Mouse (Mus musculus): ENCODE results near the gene Mafb.

The Mafb gene

DNA sequence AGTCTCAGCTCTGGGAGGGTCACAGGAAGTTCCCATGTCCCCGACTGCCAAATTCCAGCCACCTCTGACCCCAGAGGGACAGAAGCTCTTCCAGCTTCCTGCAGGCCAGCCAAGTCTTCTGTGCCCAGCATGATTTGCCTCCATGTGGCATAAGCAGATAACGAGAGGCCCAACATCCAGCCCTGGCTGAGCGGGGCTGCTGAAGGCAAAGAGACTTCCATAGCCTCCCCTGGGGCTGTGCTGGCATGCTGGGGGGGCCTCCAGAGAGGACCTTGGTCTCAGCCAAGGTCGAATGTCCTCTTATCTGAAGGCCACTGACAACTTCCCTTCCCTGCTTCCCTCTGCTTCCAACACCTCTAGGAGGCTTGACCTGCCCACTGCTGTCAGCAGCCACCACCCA, 39.7 kb downstream of the Mafb start:
- DNase-seq (ENCODE audit: low spot score in 2 of 2): peak; percentile 27 to 29

DNA sequence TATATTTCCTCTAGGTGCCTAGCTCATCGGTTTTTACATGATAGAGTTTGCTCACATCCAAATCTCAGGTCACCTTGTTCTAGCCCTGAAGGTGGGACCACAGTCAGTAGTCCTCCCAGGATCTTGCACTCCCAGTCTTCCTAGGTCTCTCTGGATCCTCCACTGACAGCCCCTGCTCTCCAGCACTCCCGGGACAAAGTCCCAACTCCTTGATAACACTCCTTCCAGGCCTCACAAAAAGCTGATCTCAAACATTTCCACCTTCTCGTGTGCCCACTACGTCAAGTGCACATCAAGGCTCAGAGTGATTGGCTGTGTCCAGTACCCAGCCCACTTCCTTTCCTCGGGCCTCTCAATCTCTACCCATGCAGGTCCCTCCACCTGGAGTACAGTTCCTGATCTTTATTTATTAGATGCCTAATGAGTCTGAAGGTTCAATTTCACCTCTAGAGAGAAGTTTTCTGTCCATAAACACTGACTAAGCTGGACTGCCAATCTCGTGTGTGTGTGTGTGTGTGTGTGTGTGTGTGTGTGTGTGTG, 41.7 kb downstream of the Mafb start:
- no peak for DNase-seq (ENCODE audit: low spot score in 2 of 2)

DNA sequence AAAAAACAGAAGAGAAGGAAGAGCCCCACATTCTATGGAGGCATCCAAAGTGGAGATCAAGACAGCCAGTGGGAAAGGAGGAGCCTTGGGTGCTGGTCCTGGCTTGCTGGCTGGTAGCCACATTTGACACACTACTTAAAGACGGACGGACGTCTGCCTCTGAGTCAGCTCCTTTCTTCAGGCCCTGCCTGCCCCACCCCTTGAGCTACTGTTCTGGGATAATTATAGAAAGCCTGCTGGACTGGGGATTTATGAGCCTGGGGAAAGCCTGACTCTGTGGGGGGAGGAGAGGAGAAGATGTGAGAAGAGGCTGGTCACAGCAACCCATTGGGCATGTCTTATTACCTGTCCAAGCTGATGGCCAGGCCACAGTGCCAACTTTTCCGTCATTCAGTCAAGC, 45.0 kb downstream of the Mafb start:
- DNase-seq (ENCODE audit: low spot score in 2 of 2): no peak

DNA sequence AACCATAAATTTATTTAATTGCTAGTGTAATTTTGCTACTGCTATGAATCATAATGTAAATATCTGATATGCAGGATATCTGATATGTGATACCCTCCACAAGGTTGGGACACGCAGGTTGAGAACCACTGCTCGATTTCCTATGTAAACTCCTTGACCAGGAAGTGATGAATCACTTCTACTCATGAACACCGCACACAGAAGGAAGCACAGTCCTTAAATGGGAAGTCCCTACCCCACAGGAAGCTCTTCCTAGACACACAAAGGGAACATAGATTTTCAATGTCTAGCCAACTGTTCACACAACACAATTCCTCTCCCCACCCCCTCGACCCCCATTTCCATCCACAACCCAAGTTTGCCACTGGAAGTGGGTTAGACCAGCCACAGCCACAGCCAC, 48.6 kb downstream of the Mafb start:
- DNase-seq (ENCODE audit: low spot score in 2 of 2): no peak

All from spleen, postnatal 36 days (tissue).